Mouse (Mus musculus) CH12.LX (cell line): ENCODE results near the gene Galc. TPM values are rescaled to one million over a fixed set of nuclear protein-coding genes. Genes with fewer than 3 reads are reported as not detected.
A peak's percentile ranks its signal among the peaks of the same experiment; 100 is the strongest.

Source experiments
- DNase-seq: peaks from one replicate; pipeline ENCODE4 v3.0.0-alpha.2; 2013; ENCODE audit errors: extremely low read depth
- H3K27ac ChIP-seq: 2 replicates; pipeline ENCODE4 v1.5.1; 2012; ENCODE audit warnings: low read depth, mild to moderate bottlenecking, control low read depth, moderate library complexity; ENCODE audit not compliant: insufficient read depth
- H3K27me3 ChIP-seq: replicated peaks from 2 replicates; pipeline ENCODE3; 2012; ENCODE audit warnings: inconsistent platforms
- H3K36me3 ChIP-seq, 2 experiments: replicated peaks in 1 of 2; 2 replicates each; pipeline versions ENCODE3 to v1.6.1; 2012; ENCODE audit warnings: inconsistent platforms in 1 of 2, low read length in 1 of 2, mild to moderate bottlenecking in 1 of 2, mixed read lengths in 1 of 2, moderate library complexity in 1 of 2; ENCODE audit not compliant: control insufficient read depth in 1 of 2, insufficient read depth in 1 of 2
- H3K4me1 ChIP-seq, 2 experiments: 2 replicates each; pipeline ENCODE4 v1.6.1; 2012; ENCODE audit warnings: inconsistent platforms in 1 of 2, moderate library complexity in 1 of 2; ENCODE audit not compliant: insufficient read depth in 2 of 2, control insufficient read depth in 1 of 2
- H3K4me2 ChIP-seq: 2 replicates; pipeline ENCODE4 v1.6.1; 2012; ENCODE audit warnings: low read depth, mild to moderate bottlenecking, control low read depth; ENCODE audit not compliant: poor library complexity, insufficient read depth, severe bottlenecking
- H3K4me3 ChIP-seq, 3 experiments: fragments of 150-350 bp in 1 of 3; sonication (generic) in 1 of 3; replicated peaks in 1 of 3; 2 replicates each; pipeline versions ENCODE3 to v1.5.1; 2011 to 2012; ENCODE audit warnings: low read depth in 2 of 3, low read length in 2 of 3, mild to moderate bottlenecking in 2 of 3, moderate library complexity in 2 of 3, control low read depth in 1 of 3, improper control_type of control experiment in 1 of 3, inconsistent platforms in 1 of 3, mixed read lengths in 1 of 3; ENCODE audit not compliant: poor library complexity in 1 of 3
- H3K79me2 ChIP-seq: replicated peaks from 2 replicates; pipeline ENCODE4 v1.6.1; 2012; ENCODE audit warnings: mild to moderate bottlenecking, moderate library complexity; ENCODE audit not compliant: control insufficient read depth, poor library complexity, insufficient read depth, severe bottlenecking; ENCODE audit errors: extremely low read depth
- H3K9ac ChIP-seq: 2 replicates; pipeline ENCODE4 v1.6.1; 2012; ENCODE audit warnings: low read depth, mild to moderate bottlenecking, control low read depth, moderate library complexity; ENCODE audit not compliant: insufficient read depth
- H3K9me3 ChIP-seq: replicated peaks from 2 replicates; pipeline ENCODE3; 2012; ENCODE audit warnings: low read length, inconsistent platforms, mixed read lengths
- BHLHE40 ChIP-seq: IDR thresholded peaks from 2 replicates; pipeline ENCODE4 v1.6.1; 2011; ENCODE audit warnings: mild to moderate bottlenecking, low read depth, low read length, improper control_type of control experiment
- CHD1 ChIP-seq: IDR thresholded peaks from 2 replicates; pipeline ENCODE4 v1.6.1; 2012; ENCODE audit warnings: low read depth, low read length, improper control_type of control experiment, inconsistent platforms
- CHD2 ChIP-seq: IDR thresholded peaks from 2 replicates; pipeline ENCODE4 v1.6.1; 2011; ENCODE audit warnings: low read length, improper control_type of control experiment
- CTCF ChIP-seq, 2 experiments: IDR thresholded peaks in 1 of 2; conservative IDR thresholded peaks in 1 of 2; 2 replicates each; pipeline ENCODE4 v1.5.1; 2011 to 2012; ENCODE audit warnings: low read depth in 2 of 2, low read length in 2 of 2, improper control_type of control experiment in 1 of 2, inconsistent platforms in 1 of 2, mild to moderate bottlenecking in 1 of 2, moderate library complexity in 1 of 2
- E2F4 ChIP-seq: IDR thresholded peaks from 2 replicates; pipeline ENCODE4 v1.6.1; 2011; ENCODE audit warnings: low read depth, low read length, improper control_type of control experiment; ENCODE audit not compliant: insufficient replicate concordance
- ELF1 ChIP-seq: IDR thresholded peaks from 2 replicates; pipeline ENCODE4 v1.6.1; 2014; ENCODE audit warnings: low read depth, mild to moderate bottlenecking, inconsistent platforms, low read length, improper control_type of control experiment
- EP300 ChIP-seq: IDR thresholded peaks from 2 replicates; pipeline ENCODE4 v1.6.1; 2011; ENCODE audit warnings: low read length, improper control_type of control experiment
- ETS1 ChIP-seq: conservative IDR thresholded peaks from 2 replicates; pipeline ENCODE4 v1.6.1; 2012; ENCODE audit warnings: low read depth, mild to moderate bottlenecking, inconsistent platforms, low read length, improper control_type of control experiment, moderate library complexity
- GABPA ChIP-seq: IDR thresholded peaks from 2 replicates; pipeline ENCODE4 v1.6.1; 2012; ENCODE audit warnings: low read depth, low read length, improper control_type of control experiment, inconsistent platforms; ENCODE audit not compliant: insufficient replicate concordance
- HCFC1 ChIP-seq: IDR thresholded peaks from 2 replicates; pipeline ENCODE4 v1.6.1; 2012; ENCODE audit warnings: low read depth, mild to moderate bottlenecking, inconsistent platforms, low read length, improper control_type of control experiment
- IRF4 ChIP-seq: IDR thresholded peaks from 2 replicates; pipeline ENCODE4 v1.6.1; 2014; ENCODE audit warnings: low read depth, mild to moderate bottlenecking, inconsistent platforms, low read length, improper control_type of control experiment
- JUN ChIP-seq: IDR thresholded peaks from 2 replicates; pipeline ENCODE4 v1.6.1; 2011; ENCODE audit warnings: low read depth, mild to moderate bottlenecking, low read length, improper control_type of control experiment, moderate library complexity; ENCODE audit not compliant: insufficient read depth
- JUND ChIP-seq: conservative IDR thresholded peaks from 2 replicates; pipeline ENCODE4 v1.6.1; 2011; ENCODE audit warnings: low read depth, low read length, improper control_type of control experiment
- MAFK ChIP-seq: IDR thresholded peaks from 2 replicates; pipeline ENCODE4 v1.6.1; 2011; ENCODE audit warnings: low read length, improper control_type of control experiment; ENCODE audit not compliant: insufficient replicate concordance
- MAX ChIP-seq: IDR thresholded peaks from 2 replicates; pipeline ENCODE4 v1.6.1; 2011; ENCODE audit warnings: low read length, improper control_type of control experiment
- MEF2A ChIP-seq: IDR thresholded peaks from 2 replicates; pipeline ENCODE4 v1.6.1; 2014; ENCODE audit warnings: low read depth, mild to moderate bottlenecking, inconsistent platforms, low read length, improper control_type of control experiment, borderline replicate concordance
- MYC ChIP-seq: IDR thresholded peaks from 2 replicates; pipeline ENCODE4 v1.6.1; 2011; ENCODE audit warnings: low read depth, mild to moderate bottlenecking, improper control_type of control experiment, low read length
- NRF1 ChIP-seq: IDR thresholded peaks from 2 replicates; pipeline ENCODE4 v1.6.1; 2014; ENCODE audit warnings: low read depth, mild to moderate bottlenecking, inconsistent platforms, low read length, improper control_type of control experiment, moderate library complexity
- POLR2A ChIP-seq: IDR thresholded peaks from 2 replicates; pipeline ENCODE4 v1.6.1; 2011; ENCODE audit warnings: low read depth, mild to moderate bottlenecking, improper control_type of control experiment, low read length
- POLR2AphosphoS2 ChIP-seq: IDR thresholded peaks from 2 replicates; pipeline ENCODE4 v1.6.1; 2011; ENCODE audit warnings: low read depth, low read length, improper control_type of control experiment
- RCOR1 ChIP-seq: conservative IDR thresholded peaks from 2 replicates; pipeline ENCODE4 v1.6.1; 2012; ENCODE audit warnings: low read depth, mild to moderate bottlenecking, inconsistent platforms, low read length, improper control_type of control experiment
- SIN3A ChIP-seq: IDR thresholded peaks from 2 replicates; pipeline ENCODE4 v1.6.1; 2012; ENCODE audit warnings: low read length, improper control_type of control experiment, inconsistent platforms
- SMC3 ChIP-seq: IDR thresholded peaks from 2 replicates; pipeline ENCODE4 v1.6.1; 2011; ENCODE audit warnings: low read depth, low read length, improper control_type of control experiment
- TBP ChIP-seq: conservative IDR thresholded peaks from 2 replicates; pipeline ENCODE4 v1.6.1; 2011; ENCODE audit warnings: low read depth, low read length, improper control_type of control experiment
- TCF12 ChIP-seq: IDR thresholded peaks from 2 replicates; pipeline ENCODE4 v1.6.1; 2014; ENCODE audit warnings: low read depth, mild to moderate bottlenecking, inconsistent platforms, low read length, improper control_type of control experiment
- UBTF ChIP-seq: IDR thresholded peaks from 2 replicates; pipeline ENCODE4 v1.6.1; 2012; ENCODE audit warnings: low read depth, mild to moderate bottlenecking, inconsistent platforms, low read length, improper control_type of control experiment, moderate library complexity
- USF1 ChIP-seq: IDR thresholded peaks from 2 replicates; pipeline ENCODE4 v1.6.1; 2014; ENCODE audit warnings: low read depth, mild to moderate bottlenecking, inconsistent platforms, low read length, improper control_type of control experiment
- ZKSCAN1 ChIP-seq: IDR thresholded peaks from 2 replicates; pipeline ENCODE4 v1.6.1; 2012; ENCODE audit warnings: low read depth, inconsistent platforms, low read length, improper control_type of control experiment, borderline replicate concordance
- ZMIZ1 ChIP-seq: IDR thresholded peaks from 2 replicates; pipeline ENCODE4 v1.6.1; 2012; ENCODE audit warnings: low read depth, mild to moderate bottlenecking, inconsistent platforms, low read length, improper control_type of control experiment
- dilution Hi-C: fragments of 300-500 bp; cut with MboI; formaldehyde crosslinking; loops from 2 replicates; pipeline ENCODE4 v1.14.3; 2020; ENCODE audit warnings: low sequenced_read_pairs; ENCODE audit not compliant: extremely low pct_unique_long_range_greater_than_20kb, extremely low pct_ligation_motif_present
- in situ Hi-C: fragments of 300-500 bp; cut with MboI; formaldehyde crosslinking; loops from 3 replicates; pipeline ENCODE4 v1.14.3; 2019; ENCODE audit warnings: low sequenced_read_pairs, low pct_ligation_motif_present, low pct_unique_long_range_greater_than_20kb, mixed read lengths
- polyA plus RNA-seq: library from polyadenylated mRNA; unstranded; fragments of >175 nt; gene quantifications from 2 replicates; pipeline ENCODE4 v1.2.1, GENCODE M21; 2012; ENCODE audit warnings: low read depth; ENCODE audit not compliant: insufficient read length
- total RNA-seq, 2 experiments: library from RNA; depleted of rRNA; stranded (reverse); fragments of 300-350 nt in 1 of 2; fragments of >200 nt in 1 of 2; gene quantifications; 2 replicates each; pipeline ENCODE4 v1.2.3; 2012 to 2014

The Galc gene
- total and polyA plus RNA-seq, 3 experiments = 1.6 to 9.1 (median 6.4) TPM

DNA sequence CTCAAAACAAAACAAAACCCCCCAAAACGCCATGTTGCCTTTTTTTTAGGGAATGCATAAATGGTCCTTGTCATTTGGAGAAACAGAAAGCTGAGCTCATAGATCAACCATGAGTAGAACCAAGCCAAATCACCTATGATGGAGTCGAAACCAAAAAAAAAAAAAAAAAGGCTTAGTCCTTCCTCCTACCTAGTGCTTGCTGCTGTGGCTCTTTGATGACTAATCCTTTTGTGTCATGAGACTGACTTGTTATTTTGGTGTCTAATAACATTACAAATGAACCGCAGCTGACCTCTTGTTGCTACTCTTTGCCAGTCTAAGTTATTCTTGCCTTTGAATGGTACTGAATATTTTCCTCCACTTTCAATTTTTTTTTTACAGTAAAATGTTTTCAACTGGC, 9.6 kb downstream of the Galc start (continued):
- TF ChIP-seq JUN (peak; percentile 73), ETS1 (peak; percentile 93), SMC3 (no peak), CHD2 (no peak), HCFC1 (0 out of 2 replicates have a peak, but pooled peaks have one; percentile 25)

DNA sequence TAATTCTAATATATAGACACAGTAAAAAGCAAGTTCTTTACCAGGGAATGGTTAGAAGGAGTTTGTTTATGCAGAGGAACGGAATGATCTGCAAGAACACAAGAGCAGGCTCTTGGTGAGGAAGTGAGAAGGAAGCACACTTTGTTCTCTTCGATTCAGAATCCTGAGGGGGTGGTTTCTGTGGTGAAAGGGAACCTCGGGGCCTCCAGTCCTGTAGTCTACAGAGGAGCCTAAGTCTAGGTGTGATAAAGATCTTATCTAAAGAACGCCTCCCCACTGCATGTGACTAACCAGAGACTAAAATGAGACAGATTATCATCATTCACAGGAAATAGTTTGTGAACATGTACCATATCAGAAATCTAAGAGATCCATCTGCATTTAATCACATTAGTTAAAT, 12.4 kb downstream of the Galc start:
- Histone ChIP-seq H3K9ac (no peak overlapping the region), H3K9me3 (no peaks in the 10 kb centered on the region), H3K4me1 (peaks cover 11 to 41% of the 10 kb centered on the region in 2 experiments), H3K79me2 (no peaks in the 10 kb centered on the region), H3K4me2 (no peak overlapping the region), H3K4me3 (no peak overlapping the region), H3K27ac (no peak overlapping the region), H3K36me3 (peaks cover 0 to 8% of the 10 kb centered on the region in 2 experiments), H3K27me3 (no peaks in the 10 kb centered on the region)
- in situ Hi-C loops (no loop called here), dilution Hi-C loops (no loop called here)
- peak; percentile 58 for DNase-seq
- TF ChIP-seq ETS1 (peak; percentile 41; the same call in 1 of the 2 replicates), CTCF (conservative IDR thresholded peaks at IDR 0.05 in 1 of 2, IDR thresholded peaks at IDR 0.05 in 1 of 2; ENCODE audit: low read depth in 2 of 2, low read length in 2 of 2) (no peak), POLR2AphosphoS2 (no peak), BHLHE40 (peak; percentile 80), ELF1 (0 out of 2 replicates have a peak, but pooled peaks have one; percentile 14), NRF1 (no peak), SIN3A (peak; percentile 40; the same call in 1 of the 2 replicates), EP300 (peak; percentile 78), JUND (no peak), IRF4 (peak; percentile 56; the same call in 1 of the 2 replicates), MAFK (0 out of 2 replicates have a peak, but pooled peaks have one; percentile 22), MYC (0 out of 2 replicates have a peak, but pooled peaks have one; percentile 25), MEF2A (peak; percentile 24; the same call in 1 of the 2 replicates), JUN (no peak)

DNA sequence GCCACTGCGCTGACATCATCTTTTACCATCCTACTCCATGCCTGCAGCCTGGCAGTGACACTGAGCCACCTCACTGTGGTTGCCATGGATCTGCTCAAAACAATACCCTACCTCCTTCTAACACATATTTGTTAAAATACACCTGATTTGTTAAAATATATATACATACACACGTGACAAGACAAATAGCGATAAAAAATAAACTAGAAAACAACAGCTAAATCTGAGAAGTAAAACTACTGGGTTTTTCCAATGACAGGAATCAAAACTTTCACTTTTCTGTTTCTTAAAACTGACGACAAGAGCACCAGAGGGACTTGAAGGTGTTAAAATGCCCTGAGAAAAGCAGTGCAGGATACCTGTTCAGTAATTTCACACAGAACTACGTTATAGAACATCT, 14.4 kb downstream of the Galc start:
- Histone ChIP-seq H3K4me3 (no peak overlapping the region), H3K27me3 (no peaks in the 10 kb centered on the region), H3K36me3 (peaks cover 0 to 9% of the 10 kb centered on the region in 2 experiments), H3K4me2 (peak overlapping the region; percentile 44), H3K27ac (no peak overlapping the region), H3K9me3 (no peaks in the 10 kb centered on the region), H3K79me2 (no peaks in the 10 kb centered on the region), H3K9ac (no peak overlapping the region), H3K4me1 (peaks cover 6 to 35% of the 10 kb centered on the region in 2 experiments)
- dilution Hi-C loops = no loop called here
- in situ Hi-C loops = no loop called here
- peak; percentile 61 for DNase-seq
- TF ChIP-seq SIN3A (no peak), RCOR1 (no peak), ELF1 (no peak), MYC (no peak), ZMIZ1 (no peak), TCF12 (no peak), UBTF (no peak), SMC3 (no peak), IRF4 (peak; percentile 68; the same call in 1 of the 2 replicates), MAFK (no peak), TBP (no peak), CHD1 (no peak), MAX (peak; percentile 18; the same call in 1 of the 2 replicates), USF1 (no peak; the same call in 1 of the 2 replicates), POLR2A (no peak), EP300 (peak; percentile 57; the same call in 1 of the 2 replicates), GABPA (no peak), JUND (peak; percentile 40; the same call in 1 of the 2 replicates), E2F4 (no peak), ZKSCAN1 (no peak), ETS1 (peak; percentile 15; the same call in 1 of the 2 replicates), JUN (no peak), BHLHE40 (peak; percentile 89)
